8 mouse cellular contexts compared by ENCODE assay signal in genomic region chr7:128388968-128389367, GRCm38 (mm10). TPM values are rescaled to one million over a fixed set of nuclear protein-coding genes. Genes with fewer than 3 reads are reported as not detected.
DNase-seq lines count a peak whose midpoint lies in the region; ATAC-seq and TF ChIP-seq lines count a peak whose summit lies in the region.

No protein-coding gene starts in this region.

- no peak overlapping the region for H3K27ac ChIP-seq in hindbrain, postnatal 0 days
- H3K27ac ChIP-seq in hindbrain, embryonic 13.5 days, result no peak overlapping the region
- H3K27ac ChIP-seq in midbrain, embryonic 16.5 days (ENCODE audit: low read length), result no peak overlapping the region

- H3K4me2 ChIP-seq in hindbrain, postnatal 0 days (ENCODE audit: low read depth, low read length), result no peak overlapping the region
- no peak overlapping the region for H3K4me2 ChIP-seq in hindbrain, embryonic 13.5 days
- H3K4me2 ChIP-seq in midbrain, embryonic 16.5 days (ENCODE audit: low read length), result no peak overlapping the region

- H3K4me3 ChIP-seq in hindbrain, postnatal 0 days (ENCODE audit: low read length), result no peak overlapping the region
- H3K4me3 ChIP-seq in hindbrain, embryonic 13.5 days, result no peak overlapping the region
- no peak overlapping the region for H3K4me3 ChIP-seq in midbrain, embryonic 16.5 days (ENCODE audit: low read depth, low read length)

- peak; percentile 46 for DNase-seq in hindbrain, postnatal 0 days (ENCODE audit: low spot score)
- DNase-seq in adrenal gland, postnatal 25 days, result peak; percentile 70
- DNase-seq in heart, adult 9 months (ENCODE audit: low spot score in 2 of 2), result peak; percentile 74 to 85
- DNase-seq in kidney, postnatal 36 days, result peak; percentile 19 to 62

- H3K36me3 ChIP-seq in hindbrain, postnatal 0 days (ENCODE audit: insufficient read depth, low read length), result no peaks in the 10 kb centered on the region
- H3K36me3 ChIP-seq in hindbrain, embryonic 13.5 days, result no peaks in the 10 kb centered on the region
- H3K36me3 ChIP-seq in midbrain, embryonic 16.5 days (ENCODE audit: control insufficient read depth, insufficient read depth, low read length), result no peaks in the 10 kb centered on the region

- ATAC-seq in hindbrain, postnatal 0 days, result no peak
- no peak for ATAC-seq in hindbrain, embryonic 13.5 days (ENCODE audit: low FRiP score)
- ATAC-seq in megakaryocyte-erythroid progenitor cell, adult 5-6 weeks (replicated peaks; ENCODE audit: low FRiP score, low TSS enrichment, poor library complexity, severe bottlenecking), result peak; percentile 68
- no peak for ATAC-seq in monocyte, adult 5-6 weeks (replicated peaks; ENCODE audit: insufficient number of reproducible peaks, low FRiP score, low TSS enrichment, poor library complexity, severe bottlenecking)
- no peak for ATAC-seq in midbrain, embryonic 16.5 days

- TF ChIP-seq CTCF in hindbrain, postnatal 0 days (IDR thresholded peaks at IDR 0.05; ENCODE audit: low read depth), result no peak

- no peaks in the 10 kb centered on the region for H3K27me3 ChIP-seq in hindbrain, postnatal 0 days (ENCODE audit: insufficient read depth, low read length)
- H3K27me3 ChIP-seq in hindbrain, embryonic 13.5 days, result 0 out of 2 replicates have a peak, but pooled peaks cover 2% of the 10 kb centered on the region
- H3K27me3 ChIP-seq in midbrain, embryonic 16.5 days (ENCODE audit: control insufficient read depth, insufficient read depth, low read depth, low read length), result no peaks in the 10 kb centered on the region

- H3K4me1 ChIP-seq in hindbrain, postnatal 0 days (ENCODE audit: insufficient read depth, low read length), result no peaks in the 10 kb centered on the region
- H3K4me1 ChIP-seq in hindbrain, embryonic 13.5 days (replicated peaks), result peaks cover 16% of the 10 kb centered on the region; the same call in 1 of the 2 replicates
- H3K4me1 ChIP-seq in midbrain, embryonic 16.5 days (ENCODE audit: control insufficient read depth, insufficient read depth, low read length), result no peaks in the 10 kb centered on the region

- 29% methylated on average over 7 of the region's 7 CpGs for WGBS in hindbrain, postnatal 0 days
- WGBS in hindbrain, embryonic 13.5 days, result 30% methylated on average over 7 of the region's 7 CpGs
- WGBS in midbrain, embryonic 16.5 days, result 33% methylated on average over 7 of the region's 7 CpGs

- H3K9me3 ChIP-seq in hindbrain, postnatal 0 days (ENCODE audit: low read length), result no peaks in the 10 kb centered on the region
- no peaks in the 10 kb centered on the region for H3K9me3 ChIP-seq in hindbrain, embryonic 13.5 days
- H3K9me3 ChIP-seq in midbrain, embryonic 16.5 days (replicated peaks; ENCODE audit: control insufficient read depth, low read length, poor library complexity, severe bottlenecking), result no peaks in the 10 kb centered on the region

- H3K9ac ChIP-seq in hindbrain, postnatal 0 days (replicated peaks; ENCODE audit: low read length), result no peak overlapping the region
- H3K9ac ChIP-seq in hindbrain, embryonic 13.5 days, result no peak overlapping the region
- H3K9ac ChIP-seq in midbrain, embryonic 16.5 days (ENCODE audit: low read depth, low read length), result no peak overlapping the region

RNA-seq across cellular contexts. Expression of gene Rgs10, which starts 29.6 kb away (rescaled TPM):
- total RNA-seq in hindbrain, postnatal 0 days (2014; rRNA removed), result 31.7 and 35.4 TPM in 2 replicates
- polyA plus RNA-seq in hindbrain, postnatal 0 days (2015; fragmentation: Nextera tagmentation; extraction: Ambion mirVana), result 101 and 107 TPM in 2 replicates
- 34.0 and 40.2 TPM in 2 replicates for polyA plus RNA-seq in hindbrain, embryonic 13.5 days (2015; fragmentation: Nextera tagmentation; extraction: Ambion mirVana)
- total RNA-seq in adrenal gland, postnatal 25 days (2021), result 16.0 and 20.3 TPM in 2 replicates
- 152 and 177 TPM in 2 replicates for total RNA-seq in megakaryocyte-erythroid progenitor cell, adult 5-6 weeks (2014; fragmentation: Nextera tagmentation)
- total RNA-seq in megakaryocyte-erythroid progenitor cell, adult 5-6 weeks (2017), result 119 and 210 TPM in 2 replicates
- 46.9 to 71.7 TPM (median 48.9 TPM) in 3 replicates for total RNA-seq in monocyte, adult 5-6 weeks (2017)
- polyA plus RNA-seq in midbrain, embryonic 16.5 days (2015; fragmentation: Nextera tagmentation; extraction: Ambion mirVana), result 58.4 and 68.6 TPM in 2 replicates
